Mouse (Mus musculus): ENCODE data around the gene Cdkal1.

The Cdkal1 gene

DNA sequence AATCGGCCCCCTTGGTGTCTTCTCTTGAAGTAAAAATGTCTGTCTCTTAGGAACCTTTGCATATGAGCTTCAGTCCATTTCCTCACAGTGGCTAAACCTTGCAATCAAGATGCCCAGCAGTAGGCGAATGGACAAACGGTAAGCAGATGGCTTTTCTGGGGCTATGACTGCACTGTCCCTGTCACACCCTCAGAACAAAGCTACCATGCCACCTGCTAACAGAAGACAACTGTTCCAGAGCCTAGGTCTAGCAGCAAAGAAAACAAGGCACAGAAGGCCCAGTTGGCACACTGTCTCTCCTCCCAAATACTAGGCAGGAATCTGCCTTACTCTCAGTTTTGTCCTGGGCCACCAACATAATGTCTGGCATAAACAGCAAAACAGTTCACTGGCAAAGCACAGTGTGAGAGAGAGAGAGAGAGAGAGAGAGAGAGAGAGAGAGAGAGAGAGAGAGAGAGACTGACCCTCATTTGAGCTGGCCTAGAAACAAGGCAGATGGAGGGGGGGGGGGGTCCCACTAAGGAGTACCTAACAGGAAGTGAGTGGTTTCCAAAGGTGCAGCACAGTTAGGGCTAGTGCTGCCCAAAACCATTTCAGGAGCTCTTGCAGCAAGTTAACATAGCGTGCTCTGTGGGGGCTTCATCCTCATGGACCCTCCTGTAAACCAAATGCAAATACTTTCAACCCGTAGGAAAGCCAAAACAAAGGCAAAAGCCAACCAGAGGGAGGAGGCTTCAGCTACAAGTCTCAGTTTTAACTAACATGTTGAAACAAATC lies 95.6 kb downstream of the Cdkal1 start:
- peak; percentile 71 to 84 for DNase-seq

DNA sequence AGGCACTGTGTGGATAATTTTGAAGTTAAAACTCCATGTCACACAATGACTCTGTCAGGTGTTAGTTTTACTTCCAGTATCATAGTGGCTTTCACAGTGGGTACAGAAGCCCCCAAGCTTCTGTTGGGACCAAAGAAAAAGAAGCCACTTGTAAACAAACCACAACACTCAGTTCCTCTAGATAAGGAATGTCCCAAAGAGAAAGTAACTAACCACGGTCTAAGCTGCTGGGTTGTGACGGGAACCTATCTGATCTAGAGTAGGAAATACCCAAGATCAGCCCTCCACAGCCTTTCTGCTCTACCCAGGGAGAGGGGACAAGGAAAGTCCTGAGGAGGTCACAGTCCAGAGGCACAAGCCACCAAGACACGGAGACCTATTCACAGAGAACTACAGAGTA lies 99.4 kb downstream of the Cdkal1 start:
- no peak for DNase-seq

DNA sequence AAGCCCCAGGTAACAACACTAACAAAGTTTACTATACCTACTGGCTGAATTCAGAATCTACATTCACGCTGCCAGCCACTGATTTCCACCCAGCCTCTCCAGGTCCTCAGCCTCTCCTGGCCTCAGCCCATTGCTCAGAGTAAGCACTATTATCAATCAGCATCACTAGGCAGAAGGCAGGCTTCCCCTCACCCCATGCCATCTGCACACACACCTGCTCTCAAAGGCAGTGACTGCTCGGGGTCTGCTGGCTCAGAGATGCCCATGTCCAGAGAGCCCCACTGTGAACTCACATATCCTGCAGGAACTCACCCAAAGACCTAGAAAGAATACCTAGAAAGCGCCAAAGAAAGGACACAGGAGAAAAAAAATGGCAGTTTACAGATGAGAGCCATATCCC lies 102.2 kb downstream of the Cdkal1 start:
- DNase-seq: peak; percentile 80 to 91

DNA sequence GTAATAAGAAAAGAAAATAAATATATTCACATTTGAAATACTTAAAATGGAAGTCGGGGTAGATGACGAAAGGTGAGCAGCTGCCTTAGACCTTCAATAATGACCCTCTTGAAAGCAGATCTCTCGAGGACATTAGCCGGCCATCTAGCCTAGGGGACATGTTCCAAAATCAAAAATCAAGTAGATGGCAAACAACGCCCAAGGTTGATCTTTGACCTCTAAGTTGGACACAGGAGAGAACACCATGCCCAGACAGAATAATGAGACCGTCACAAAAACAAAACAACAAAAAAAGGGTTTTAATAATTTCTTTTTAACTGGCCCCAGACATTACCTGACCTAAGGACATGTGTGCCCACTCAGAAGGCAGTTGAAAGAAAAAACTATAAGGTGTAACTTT lies 103.4 kb downstream of the Cdkal1 start:
- DNase-seq: no peak

DNA sequence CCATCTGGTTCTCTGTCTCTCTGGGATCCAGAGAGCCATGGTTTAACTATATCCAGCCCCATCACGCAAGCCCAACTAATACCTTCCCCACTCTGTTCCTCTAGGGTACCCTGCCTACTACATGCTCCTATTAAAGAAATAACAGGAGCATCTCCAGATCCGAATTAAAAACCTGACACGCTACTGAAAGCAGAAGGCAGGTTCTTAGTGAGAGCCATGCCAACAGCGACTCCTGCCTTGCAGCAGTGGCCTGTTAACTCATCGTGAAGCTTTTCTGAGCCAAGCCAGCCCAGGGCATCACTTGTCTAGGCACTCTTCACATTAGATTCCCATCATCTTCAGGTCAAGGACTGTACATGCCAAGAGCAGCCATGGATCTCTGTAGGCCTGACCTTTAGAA lies 104.3 kb downstream of the Cdkal1 start:
- peak; percentile 53 to 56 for DNase-seq

DNA sequence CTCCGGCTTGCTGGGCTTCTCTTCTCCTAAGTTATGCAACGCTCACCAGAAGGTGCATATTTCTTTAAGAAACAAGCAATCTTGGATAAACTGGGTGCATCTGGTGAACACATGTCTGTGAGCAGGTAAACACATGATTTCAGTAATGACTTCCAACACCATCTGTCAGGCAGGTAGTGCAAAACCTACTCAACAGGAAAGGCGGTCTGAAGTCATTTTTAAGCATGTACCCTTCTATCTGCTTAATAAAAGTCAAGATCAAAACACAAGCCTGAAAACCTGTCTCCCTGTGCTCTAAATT lies 108.2 kb downstream of the Cdkal1 start:
- peak in 1 of 2 experiments; percentile 12 for DNase-seq

DNA sequence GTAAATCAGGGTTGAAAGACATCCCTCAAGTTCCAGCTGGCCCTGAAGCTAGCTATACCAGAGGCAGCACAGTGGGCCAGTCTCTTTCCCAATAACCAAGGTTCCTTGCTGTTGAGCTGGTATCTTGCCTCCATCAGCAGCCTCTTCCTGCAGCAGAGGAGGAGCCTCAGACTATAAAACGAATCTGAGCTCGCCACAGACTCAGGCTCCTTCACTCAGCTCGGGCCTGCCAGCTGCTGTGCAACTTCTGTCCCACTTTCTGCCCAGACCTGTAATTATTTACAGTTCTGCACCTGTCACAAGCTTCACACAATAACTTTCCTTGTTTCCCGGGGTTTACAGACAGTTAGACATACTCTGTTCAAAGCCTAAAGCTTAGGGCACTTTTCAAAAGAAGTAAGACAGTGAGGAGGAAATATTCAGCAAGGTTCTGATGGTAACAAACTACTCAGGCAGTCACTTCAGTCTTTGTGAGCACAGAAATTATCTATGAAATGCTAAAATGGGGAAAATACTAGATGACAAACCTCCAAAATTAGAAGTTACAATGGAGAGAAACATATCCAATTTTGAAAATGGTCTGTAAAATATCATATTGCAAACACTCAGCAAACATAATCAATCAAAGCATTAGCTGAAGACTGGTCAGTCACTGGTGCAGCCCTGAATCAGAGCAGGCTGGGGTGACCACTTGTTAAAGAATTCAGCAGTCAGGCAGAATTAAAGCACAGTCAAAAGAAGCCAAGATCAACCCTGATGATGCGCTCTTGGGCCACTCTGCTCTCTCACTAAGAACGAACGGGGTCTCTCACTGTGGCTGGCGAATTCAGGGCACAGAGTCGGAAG lies 108.8 kb downstream of the Cdkal1 start:
- no peak for DNase-seq

DNA sequence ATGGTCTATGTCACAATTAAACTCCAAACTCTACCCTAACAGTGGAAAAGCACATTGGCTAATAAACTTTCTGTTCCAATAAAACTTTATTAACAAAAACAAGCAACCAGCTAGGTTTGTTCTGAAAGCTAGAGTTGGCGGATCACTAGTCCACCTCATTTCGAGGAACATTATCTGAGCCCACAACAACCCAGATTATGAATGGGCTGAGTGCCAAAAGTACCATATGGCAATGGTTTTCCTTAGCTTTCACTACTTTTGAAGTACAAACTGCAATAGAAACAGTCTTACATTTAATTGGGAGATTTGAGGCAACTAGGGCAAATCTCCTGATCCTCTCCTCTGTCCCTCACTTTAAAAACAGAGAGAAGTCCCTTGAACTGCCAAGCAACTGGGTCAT lies 110.4 kb downstream of the Cdkal1 start:
- peak; percentile 64 to 81 for DNase-seq

DNA sequence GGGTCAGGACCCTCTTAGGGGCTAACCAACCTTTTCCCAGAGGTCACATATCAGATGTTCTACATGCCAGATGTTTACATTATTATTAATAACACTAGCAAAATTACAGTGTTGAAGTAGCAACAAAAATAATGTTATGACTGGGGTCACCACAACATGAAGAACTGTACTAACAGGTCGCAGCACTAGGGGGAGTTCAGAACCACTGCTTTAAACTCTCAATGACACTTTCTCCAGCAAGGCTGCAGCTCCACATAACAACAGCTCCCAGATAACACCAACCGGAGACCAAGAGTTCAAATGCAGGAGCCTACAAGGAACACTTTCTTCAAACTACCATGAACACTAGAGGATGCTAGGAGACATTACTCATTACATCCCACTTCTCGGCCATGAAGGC lies 111.3 kb downstream of the Cdkal1 start:
- DNase-seq: no peak

DNA sequence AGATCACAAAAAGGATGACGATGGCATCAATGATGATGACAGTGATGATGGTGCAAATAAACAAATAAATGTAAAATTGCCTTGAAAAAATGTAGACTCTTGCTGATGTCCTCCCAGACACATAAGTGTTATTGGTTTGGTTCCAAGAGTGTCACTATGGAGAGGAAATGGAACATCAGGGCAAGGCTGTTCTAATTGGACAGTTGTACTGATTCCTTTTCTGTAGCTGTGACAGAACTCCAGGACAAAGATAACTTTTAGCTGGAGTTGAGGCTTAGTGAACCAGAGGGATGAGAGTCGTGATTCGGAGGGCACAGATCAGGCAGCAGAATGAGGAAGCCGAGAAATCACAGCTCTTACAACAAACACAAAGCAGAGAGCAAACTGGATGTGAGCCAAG lies 111.7 kb downstream of the Cdkal1 start:
- DNase-seq: no peak

DNA sequence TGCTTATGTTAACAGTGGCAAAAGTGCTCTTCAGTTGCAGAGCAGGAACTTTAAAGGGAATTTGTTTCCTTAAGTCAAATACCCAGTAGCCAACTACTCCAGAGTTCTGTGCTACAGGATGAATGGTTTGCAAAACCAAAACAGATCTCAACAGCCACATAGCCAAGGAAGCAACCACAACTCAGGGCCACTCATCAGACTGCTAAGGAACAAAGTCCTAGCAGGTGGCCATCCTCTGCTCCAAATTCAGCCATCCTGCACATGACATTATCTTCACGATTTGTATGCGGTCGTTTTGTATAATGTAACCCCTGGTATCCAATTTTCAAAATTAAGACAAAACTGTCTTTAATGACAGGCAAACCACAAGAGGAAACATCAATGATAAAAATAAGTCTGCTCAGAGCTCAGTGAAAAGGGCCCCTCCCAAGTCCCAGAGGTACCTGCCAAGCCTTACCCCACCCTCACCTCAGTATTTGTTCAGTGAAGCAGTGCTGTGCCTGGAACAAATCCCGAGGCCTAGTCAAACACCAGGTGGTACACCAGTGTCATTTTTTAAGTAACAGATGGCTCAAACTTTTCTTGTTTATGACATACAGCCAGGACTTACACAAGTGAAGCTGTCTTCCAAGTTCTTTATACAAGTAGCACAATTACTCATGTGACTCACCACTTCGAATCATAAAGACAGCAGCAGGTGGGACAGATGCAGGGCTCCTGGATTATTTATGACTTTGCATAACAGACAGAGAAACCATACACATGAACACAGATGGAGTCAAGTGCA lies 117.6 kb downstream of the Cdkal1 start:
- no peak for DNase-seq

DNA sequence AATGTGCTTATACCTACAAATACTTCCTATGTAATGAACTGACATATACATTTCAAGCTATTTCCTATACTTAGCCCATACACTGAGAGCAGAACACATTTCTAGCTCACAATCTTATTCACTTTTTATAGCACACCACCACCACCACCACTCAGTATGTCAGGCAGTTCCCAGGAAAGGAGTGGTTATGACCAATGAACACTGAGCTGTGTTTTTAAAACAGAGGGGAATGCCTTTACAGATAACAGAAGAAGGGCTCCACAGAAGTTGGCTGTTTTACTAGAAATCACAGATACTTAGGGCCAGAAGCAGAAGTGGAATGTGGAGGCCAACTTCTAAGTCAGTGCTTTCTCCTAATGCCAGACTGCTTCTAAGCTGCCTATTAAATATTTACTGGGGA lies 121.0 kb downstream of the Cdkal1 start:
- DNase-seq: no peak

DNA sequence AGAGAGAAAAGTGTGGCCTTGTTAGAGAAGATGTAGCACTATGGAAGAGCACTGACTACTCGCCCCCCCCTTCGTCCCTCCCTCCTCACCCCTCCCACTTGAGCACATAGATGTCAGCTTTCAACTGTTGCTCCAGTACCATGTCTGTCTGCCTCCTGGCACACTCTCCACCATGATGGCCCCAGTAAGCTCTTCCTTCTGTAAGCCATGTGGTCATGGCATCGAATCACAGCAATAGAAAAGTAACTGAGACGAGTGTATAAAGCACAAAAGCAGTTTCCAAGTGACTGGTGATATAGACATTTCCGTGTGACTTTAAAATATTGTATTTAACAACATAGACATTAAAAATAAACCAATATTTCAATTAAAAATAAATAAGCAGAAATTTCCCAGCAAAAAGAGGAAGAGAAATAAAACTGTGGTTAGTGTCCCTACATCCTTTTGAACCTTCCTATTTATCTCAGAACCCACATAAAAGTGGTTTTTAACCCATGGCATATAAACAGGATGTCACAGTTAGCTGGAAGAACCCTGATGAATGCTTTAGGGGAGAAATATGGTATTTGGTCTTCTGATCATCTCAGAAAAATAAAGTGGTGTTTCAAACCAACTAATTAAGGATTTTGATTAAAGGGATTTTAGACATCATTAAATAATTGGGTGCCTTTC lies 129.2 kb downstream of the Cdkal1 start:
- DNase-seq: no peak

DNA sequence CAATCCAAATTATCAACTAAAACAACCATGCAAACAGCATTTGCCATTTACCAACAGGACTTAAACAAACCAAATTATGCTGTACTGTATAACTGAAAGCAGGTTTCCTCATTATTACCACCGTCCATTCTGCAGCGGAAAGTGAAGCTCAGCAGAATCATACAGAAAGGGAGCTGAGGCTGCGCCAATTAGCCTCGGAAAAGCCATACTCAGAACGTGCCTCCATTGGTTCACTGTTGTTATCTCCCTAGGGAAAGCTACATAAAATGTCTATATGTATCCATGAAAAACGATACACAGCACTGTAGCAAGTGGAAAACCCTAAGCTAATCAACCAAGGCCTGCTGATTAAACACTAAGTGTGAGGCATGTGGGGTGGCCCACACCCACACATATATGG lies 130.6 kb downstream of the Cdkal1 start:
- no peak for DNase-seq

DNA sequence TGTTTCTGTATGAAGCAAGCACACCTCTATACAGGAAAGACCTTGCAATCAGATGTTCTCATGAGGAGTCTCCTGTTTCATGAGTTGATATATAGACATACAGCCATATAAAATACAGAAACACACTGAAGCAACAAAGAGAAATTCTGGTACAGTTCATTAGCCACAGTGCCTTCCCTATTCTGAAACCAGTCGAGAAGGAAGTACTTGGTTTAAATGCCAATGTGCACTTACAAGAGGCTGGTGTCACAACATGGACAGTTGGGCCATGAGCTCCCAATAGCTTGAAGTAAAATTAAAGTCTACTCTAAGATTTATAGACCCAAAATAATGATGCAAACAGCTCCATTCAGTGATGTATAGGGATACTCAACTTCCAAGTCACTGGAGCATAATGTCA lies 132.3 kb downstream of the Cdkal1 start:
- DNase-seq: no peak

DNA sequence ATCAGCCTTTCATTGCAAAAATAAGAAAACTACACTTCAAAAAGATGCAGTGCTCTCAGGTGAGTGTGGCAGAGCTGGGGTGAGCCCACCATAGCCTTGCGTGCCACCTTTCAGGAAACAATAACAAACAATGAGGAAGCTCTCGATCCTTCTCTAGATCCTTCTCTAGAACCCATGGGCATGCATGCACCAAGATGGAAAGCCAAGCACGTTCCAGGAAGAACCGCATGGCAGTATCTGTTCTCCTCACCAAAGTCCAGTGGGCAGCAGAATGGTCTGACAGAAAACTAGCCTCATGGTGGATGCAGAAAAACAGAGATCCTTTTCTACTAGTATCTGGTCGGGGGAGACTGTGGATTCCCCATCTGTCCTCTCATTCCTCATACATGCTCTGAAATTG lies 134.3 kb downstream of the Cdkal1 start:
- DNase-seq: no peak

DNA sequence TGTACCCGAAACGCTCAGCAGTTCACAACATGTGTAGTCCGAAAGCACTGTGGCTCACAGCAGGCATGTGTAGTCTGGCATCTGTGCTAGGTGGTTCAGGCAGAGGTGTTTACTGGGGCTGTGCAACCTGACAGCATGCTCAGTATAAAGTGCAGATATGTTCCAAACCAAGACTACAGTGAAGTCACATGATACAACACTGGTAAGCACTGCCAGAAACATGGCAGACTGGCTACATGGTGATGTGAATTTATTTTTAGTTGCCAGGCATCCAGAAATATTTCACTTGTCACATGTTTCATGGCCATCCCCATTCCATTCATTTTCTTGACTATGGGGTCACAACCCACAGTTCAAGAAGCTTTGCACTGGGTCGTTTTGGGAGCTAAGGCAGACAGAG lies 138.9 kb downstream of the Cdkal1 start:
- no peak for DNase-seq

DNA sequence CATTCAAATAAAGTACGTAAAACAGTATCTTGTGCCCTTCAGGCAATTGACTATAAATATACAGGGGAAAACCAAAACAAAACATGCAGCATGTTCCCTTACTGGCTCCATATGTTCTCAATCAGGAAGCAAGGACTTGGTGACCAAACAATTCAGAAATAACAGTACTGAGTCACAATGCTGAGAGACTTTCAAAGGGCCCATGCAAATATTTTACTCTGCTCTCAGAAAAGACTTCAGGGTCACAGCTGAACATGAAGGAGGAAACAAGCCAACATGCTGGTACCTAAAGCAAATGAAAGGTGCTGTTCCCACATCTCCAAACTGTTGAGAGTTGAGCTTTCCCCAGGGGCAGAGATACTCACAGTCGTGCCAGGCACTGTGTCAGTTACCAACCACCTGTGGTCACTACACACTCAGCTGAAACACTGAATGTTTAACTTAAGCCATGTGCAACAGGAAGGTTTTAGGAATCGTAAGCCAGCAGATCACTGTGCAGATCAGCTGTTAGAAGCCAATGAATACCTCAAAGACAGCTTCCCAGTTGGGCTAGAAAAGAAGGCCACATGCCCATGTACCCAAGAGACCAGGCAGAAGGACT lies 140.1 kb downstream of the Cdkal1 start:
- DNase-seq: no peak

DNA sequence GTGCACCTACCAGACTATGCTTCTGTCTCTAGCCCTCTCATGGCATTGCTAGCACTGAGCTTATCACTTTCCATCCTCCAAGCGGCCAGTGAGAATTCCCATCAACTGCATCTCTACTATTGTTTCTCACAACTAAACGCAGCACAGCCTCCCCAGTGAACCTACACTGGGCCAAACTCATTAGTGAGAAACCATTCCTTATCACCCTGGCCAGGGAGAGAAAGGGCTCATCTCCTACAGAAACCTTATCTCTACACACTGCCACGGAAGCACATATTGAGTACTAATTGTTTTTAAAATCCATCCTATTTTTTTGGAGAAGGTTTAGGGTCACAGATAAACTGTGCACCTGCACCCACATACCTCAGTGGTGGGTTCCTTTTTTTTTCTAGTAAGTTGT lies 147.9 kb downstream of the Cdkal1 start:
- DNase-seq: no peak

DNA sequence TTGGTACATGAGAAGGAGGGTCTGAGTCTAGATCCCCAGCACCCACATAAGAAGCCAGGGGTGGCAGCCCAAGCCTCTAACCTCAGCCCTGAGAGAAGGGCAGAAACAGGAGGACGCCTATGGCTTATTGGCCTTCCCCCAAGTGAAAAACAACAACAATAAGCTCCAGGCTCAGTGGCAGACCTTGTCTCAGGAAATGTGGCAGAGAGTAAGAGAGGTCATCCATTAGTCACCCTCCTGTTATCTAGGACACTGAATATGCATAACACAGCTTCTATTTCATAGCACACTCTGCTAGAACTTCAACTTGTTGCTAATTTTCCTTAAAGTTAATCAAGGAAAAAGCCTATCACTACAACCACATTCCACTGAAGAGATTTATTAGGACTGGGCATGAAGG lies 154.1 kb downstream of the Cdkal1 start:
- DNase-seq: no peak

DNA sequence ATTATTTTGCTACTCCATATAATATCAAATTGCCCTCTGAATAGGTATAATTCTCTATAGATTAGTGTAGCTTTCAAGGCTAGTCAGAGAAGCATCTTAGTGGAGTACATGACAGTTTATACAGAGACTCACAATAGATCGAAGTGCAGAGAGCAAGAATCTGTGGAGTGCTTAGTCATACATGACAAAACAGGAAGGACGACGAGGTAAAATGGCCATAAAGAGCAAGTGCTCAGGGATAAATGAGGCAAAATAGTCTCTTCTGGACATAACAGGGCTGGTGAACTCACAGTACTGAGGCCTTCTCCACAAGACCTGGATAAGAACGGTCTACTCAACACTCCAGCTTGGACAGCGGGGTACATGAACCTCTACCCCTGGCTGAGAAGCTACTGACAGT lies 155.6 kb downstream of the Cdkal1 start:
- no peak for DNase-seq

DNA sequence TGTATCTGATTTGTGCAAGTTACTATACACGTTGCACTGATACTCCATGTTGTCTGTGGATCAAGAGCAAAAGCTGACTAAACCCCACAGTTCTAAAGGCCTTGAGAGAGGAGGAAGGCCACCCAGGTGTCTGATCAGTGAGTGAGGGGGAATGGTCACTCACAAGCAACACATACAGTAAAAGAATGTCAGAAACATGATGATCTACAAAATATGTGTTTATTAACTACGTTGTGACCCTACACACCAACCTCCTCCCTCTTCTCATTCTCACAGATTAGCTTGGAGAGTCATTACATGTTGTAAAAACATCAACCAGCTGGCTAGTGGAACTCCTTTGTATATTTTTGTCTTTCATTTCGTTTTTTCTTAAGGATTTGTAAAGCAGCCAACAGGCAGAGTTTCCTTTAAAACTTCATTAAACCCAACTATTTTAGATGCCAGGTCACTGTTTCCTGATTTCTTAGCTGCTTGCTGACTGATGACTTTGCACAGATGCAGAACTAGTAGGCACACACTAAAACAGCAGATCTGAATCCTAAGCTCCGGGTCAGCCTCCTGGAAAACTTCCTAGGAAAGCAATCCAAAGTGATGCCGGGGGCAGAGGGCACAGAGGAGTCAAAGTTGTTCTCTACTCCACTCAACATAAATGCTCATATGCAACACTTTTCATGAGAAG lies 157.0 kb downstream of the Cdkal1 start:
- no peak for DNase-seq
